Mouse (Mus musculus) bone marrow, adult 2 months (tissue): Measurements from ENCODE around the gene Gm2000.

Experiments used
- CTCF ChIP-seq: fragments of 200-500 bp; IDR thresholded peaks from 2 replicates; pipeline ENCODE4 v1.5.1; 2011; ENCODE audit warnings: low read length, control low read depth; ENCODE audit not compliant: control insufficient read depth, insufficient read depth
- POLR2A ChIP-seq: fragments of 200-500 bp; IDR thresholded peaks from 2 replicates; pipeline ENCODE4 v1.6.1; 2011; ENCODE audit warnings: low read depth, mild to moderate bottlenecking, control low read depth, low read length, borderline replicate concordance; ENCODE audit not compliant: control insufficient read depth

DNA sequence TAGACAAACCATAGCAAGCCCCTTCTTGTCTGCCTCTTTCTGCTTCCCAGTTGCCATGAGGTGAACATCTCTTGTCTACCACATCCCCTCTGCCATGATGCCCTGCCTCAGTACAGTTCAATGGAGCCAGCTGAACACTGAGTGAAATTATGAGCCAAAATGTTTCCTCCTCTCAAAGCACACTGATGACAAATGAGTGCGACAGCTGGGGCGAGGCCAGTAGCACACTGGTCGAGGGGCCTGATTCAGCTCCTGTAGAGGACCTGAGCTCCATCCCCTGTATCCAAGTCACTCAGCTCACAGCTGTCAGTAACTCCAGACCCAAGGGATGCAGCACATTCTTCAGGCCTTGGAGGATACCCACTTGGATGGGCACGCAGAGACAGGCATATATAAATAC is 20.2 kb upstream of the Gm2000 start:
- TF ChIP-seq CTCF (no peak), POLR2A (no peak)
